Mouse (Mus musculus): ENCODE data around the gene Sp9. TPM values are rescaled to one million over a fixed set of nuclear protein-coding genes. Genes with fewer than 3 reads are reported as not detected.

Gene Sp9
- total RNA-seq (2021) = not detected
- long read RNA-seq, experiment 1 = 0 reads
- long read RNA-seq, experiment 2 = 0 reads

- DNase-seq = peak in 1 of 2 experiments; percentile 60
Measured at GRCm38 (mm10) chr2:73271459-73272161, at the start of gene Sp9. Gene Sp9, plus strand, starts transcription at chr2:73271925.

GRCm38 (mm10) chr2:73231081-73231480, 40.6 kb upstream of the Sp9 start:
- DNase-seq = no peak

GRCm38 (mm10) chr2:73241299-73241698, 30.4 kb upstream of the Sp9 start:
- DNase-seq = no peak

- no peak for DNase-seq
Measured at GRCm38 (mm10) chr2:73248701-73249100, 23.0 kb upstream of the Sp9 start.

GRCm38 (mm10) chr2:73263172-73263765, 8.5 kb upstream of the Sp9 start:
- DNase-seq = peak in 1 of 2 experiments; percentile 42

- peak in 1 of 2 experiments; percentile 39 for DNase-seq
Measured at GRCm38 (mm10) chr2:73263794-73264610, 7.7 kb upstream of the Sp9 start.

GRCm38 (mm10) chr2:73264611-73265195, 7.0 kb upstream of the Sp9 start:
- DNase-seq = peak in 1 of 2 experiments; percentile 11

- DNase-seq = no peak
Measured at GRCm38 (mm10) chr2:73266011-73266410, 5.7 kb upstream of the Sp9 start.

GRCm38 (mm10) chr2:73266623-73267022, 5.1 kb upstream of the Sp9 start:
- DNase-seq = no peak

GRCm38 (mm10) chr2:73267231-73267630, 4.5 kb upstream of the Sp9 start:
- DNase-seq = no peak

- no peak for DNase-seq
Measured at GRCm38 (mm10) chr2:73267818-73268217, 3.9 kb upstream of the Sp9 start.

- DNase-seq = peak in 1 of 2 experiments; percentile 38
Measured at GRCm38 (mm10) chr2:73268281-73268680, 3.4 kb upstream of the Sp9 start.

- peak in 1 of 2 experiments; percentile 17 for DNase-seq
Measured at GRCm38 (mm10) chr2:73268836-73269395, 2.8 kb upstream of the Sp9 start.

- DNase-seq = no peak
Measured at GRCm38 (mm10) chr2:73269666-73270065, 2.1 kb upstream of the Sp9 start.

- DNase-seq = no peak
Measured at GRCm38 (mm10) chr2:73270071-73270592, 1.6 kb upstream of the Sp9 start.

- DNase-seq = peak in 1 of 2 experiments; percentile 59
Measured at GRCm38 (mm10) chr2:73270593-73271458, 899 bp upstream of the Sp9 start.

GRCm38 (mm10) chr2:73272351-73273248, 875 bp downstream of the Sp9 start:
- DNase-seq = peak in 1 of 2 experiments; percentile 67

GRCm38 (mm10) chr2:73273249-73274118, 1.8 kb downstream of the Sp9 start:
- DNase-seq = peak in 1 of 2 experiments; percentile 47

All from heart, adult 18-20 months (tissue).